Comparison of ENCODE assay signal across 13 mouse cellular contexts in the genomic region with DNA sequence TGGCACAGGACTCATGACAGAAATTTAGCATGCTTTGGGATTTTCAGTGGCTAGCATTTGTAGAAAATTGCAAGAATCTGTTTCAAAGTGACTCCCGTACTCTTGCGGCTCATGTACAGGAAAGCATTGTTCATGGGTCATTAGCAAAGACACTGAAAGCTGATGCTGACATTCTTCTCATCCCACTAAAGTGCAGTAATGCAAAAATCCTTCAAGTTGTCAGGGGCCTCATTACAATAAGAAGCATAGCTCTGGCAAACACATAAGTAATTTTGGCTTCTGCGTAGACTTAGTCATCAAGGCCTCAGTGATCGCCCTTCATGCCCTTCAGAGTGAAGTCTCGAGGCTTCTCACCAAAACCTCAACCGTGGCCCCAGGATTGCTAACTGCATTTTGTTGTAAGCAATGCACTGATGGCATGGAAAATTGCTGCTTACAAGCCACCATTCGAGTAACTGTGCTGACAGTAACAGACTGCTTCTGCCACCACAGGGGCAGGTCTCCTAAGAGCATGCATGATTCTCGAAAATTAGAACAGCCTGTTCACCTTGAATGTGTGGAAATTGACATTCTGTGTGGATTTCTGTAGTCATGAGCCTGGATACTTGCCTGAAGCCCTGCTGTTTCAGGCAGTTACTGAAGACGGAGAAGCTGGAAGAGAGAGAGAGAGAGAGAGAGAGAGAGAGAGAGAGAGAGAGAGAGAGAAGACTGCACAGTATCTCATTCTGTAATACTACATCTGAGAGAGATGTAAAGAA.
DNase-seq lines count a peak whose midpoint lies in the region; ATAC-seq lines count a peak whose summit lies in the region.
"Had no signal": no experiment of that assay in that cellular context is flagged by ENCODE, and none has a peak within 500 bp of the region (broad histone marks: within the 10 kb centered on the region; RNA-seq: fewer than 3 reads in every experiment).

No protein-coding gene starts in this region.

- peak overlapping the region; percentile 19; the same call in 1 of the 2 replicates for H3K27ac ChIP-seq in hindbrain, embryonic 12.5 days
- no peak overlapping the region for H3K27ac ChIP-seq in hindbrain, embryonic 10.5 days
- H3K27ac ChIP-seq in midbrain, embryonic 15.5 days, result peak overlapping the region; percentile 11; the same call in 1 of the 2 replicates
- no peak overlapping the region for H3K27ac ChIP-seq in midbrain, embryonic 10.5 days (replicated peaks)
- H3K27ac ChIP-seq: lung, embryonic 15.5 days had no signal

- DNase-seq in adrenal gland, adult 2 months, result peak; percentile 43
- DNase-seq in adrenal gland, postnatal 10 days, result no peak
- no peak for DNase-seq in hindbrain, embryonic 10.5 days (ENCODE audit: low spot score)
- DNase-seq in midbrain, embryonic 10.5 days (ENCODE audit: low spot score), result no peak
- DNase-seq in neural tube, embryonic 10.5 days (ENCODE audit: extremely low spot score, low spot score), result no peak
- DNase-seq: cerebellum, postnatal 25 days; gastrocnemius, postnatal 14 days; kidney, postnatal 25 days had no signal

- H3K36me3 ChIP-seq in hindbrain, embryonic 12.5 days, result no peaks in the 10 kb centered on the region
- H3K36me3 ChIP-seq in hindbrain, embryonic 10.5 days, result no peaks in the 10 kb centered on the region
- H3K36me3 ChIP-seq in midbrain, embryonic 15.5 days (replicated peaks), result no peaks in the 10 kb centered on the region
- H3K36me3 ChIP-seq in midbrain, embryonic 10.5 days, result no peaks in the 10 kb centered on the region
- H3K36me3 ChIP-seq: lung, embryonic 15.5 days had no signal

- H3K4me1 ChIP-seq in hindbrain, embryonic 12.5 days, result 0 out of 2 replicates have a peak, but pooled peaks cover 7% of the 10 kb centered on the region
- peaks cover 5% of the 10 kb centered on the region; the same call in 1 of the 2 replicates for H3K4me1 ChIP-seq in hindbrain, embryonic 10.5 days (replicated peaks)
- H3K4me1 ChIP-seq in midbrain, embryonic 15.5 days, result peaks cover 10% of the 10 kb centered on the region; the same call in 1 of the 2 replicates
- 0 out of 2 replicates have a peak, but pooled peaks cover 10% of the 10 kb centered on the region for H3K4me1 ChIP-seq in midbrain, embryonic 10.5 days
- H3K4me1 ChIP-seq: lung, embryonic 15.5 days had no signal

- 65% methylated on average over 9 of the region's 9 CpGs for WGBS in hindbrain, embryonic 12.5 days
- WGBS in hindbrain, embryonic 10.5 days, result 81% methylated on average over 9 of the region's 9 CpGs
- 66% methylated on average over 9 of the region's 9 CpGs for WGBS in midbrain, embryonic 15.5 days
- 90% methylated on average over 9 of the region's 9 CpGs for WGBS in midbrain, embryonic 10.5 days

- H3K4me2 ChIP-seq in hindbrain, embryonic 12.5 days (replicated peaks), result no peak overlapping the region
- no peak overlapping the region for H3K4me2 ChIP-seq in midbrain, embryonic 15.5 days
- H3K4me2 ChIP-seq: heart, embryonic 11.5 days; lung, embryonic 15.5 days had no signal

- no peaks in the 10 kb centered on the region for H3K9me3 ChIP-seq in hindbrain, embryonic 12.5 days (replicated peaks)
- H3K9me3 ChIP-seq in hindbrain, embryonic 10.5 days, result no peaks in the 10 kb centered on the region
- H3K9me3 ChIP-seq in midbrain, embryonic 15.5 days, result no peaks in the 10 kb centered on the region
- no peaks in the 10 kb centered on the region for H3K9me3 ChIP-seq in midbrain, embryonic 10.5 days (replicated peaks)
- H3K9me3 ChIP-seq: lung, embryonic 15.5 days had no signal

- no peak for ATAC-seq in hindbrain, embryonic 12.5 days (ENCODE audit: low FRiP score)
- ATAC-seq in midbrain, embryonic 15.5 days (replicated peaks), result 0 out of 2 replicates have a peak, but pooled peaks have one; percentile 25
- ATAC-seq in frontal cortex, adult (ENCODE audit: low TSS enrichment), result no peak

- no peaks in the 10 kb centered on the region for H3K27me3 ChIP-seq in hindbrain, embryonic 12.5 days
- no peaks in the 10 kb centered on the region for H3K27me3 ChIP-seq in hindbrain, embryonic 10.5 days (ENCODE audit: insufficient read depth, poor library complexity, severe bottlenecking)
- H3K27me3 ChIP-seq in midbrain, embryonic 15.5 days (replicated peaks), result no peaks in the 10 kb centered on the region
- H3K27me3 ChIP-seq in midbrain, embryonic 10.5 days (ENCODE audit: low read depth, poor library complexity, severe bottlenecking), result no peaks in the 10 kb centered on the region
- H3K27me3 ChIP-seq: lung, embryonic 15.5 days had no signal

- no peak overlapping the region for H3K9ac ChIP-seq in hindbrain, embryonic 12.5 days
- H3K9ac ChIP-seq in midbrain, embryonic 15.5 days, result no peak overlapping the region
- H3K9ac ChIP-seq: lung, embryonic 15.5 days had no signal

- H3K4me3 ChIP-seq in hindbrain, embryonic 12.5 days, result no peak overlapping the region
- no peak overlapping the region for H3K4me3 ChIP-seq in hindbrain, embryonic 10.5 days
- no peak overlapping the region for H3K4me3 ChIP-seq in midbrain, embryonic 15.5 days
- H3K4me3 ChIP-seq in midbrain, embryonic 10.5 days, result no peak overlapping the region
- H3K4me3 ChIP-seq: lung, embryonic 15.5 days had no signal

Comparison
In these comparisons a context has a peak if more than half of its experiments do, and no peak if none do; other contexts are left out.
1. H3K27ac ChIP-seq: peak in hindbrain, embryonic 12.5 days (single experiment) and midbrain, embryonic 15.5 days (single experiment); none in hindbrain, embryonic 10.5 days (single experiment) and midbrain, embryonic 10.5 days (single experiment).